Mouse (Mus musculus) brain, embryonic 14.5 days (tissue): ENCODE data around the gene Zfp648.
A peak's percentile ranks its signal among the peaks of the same experiment; 100 is the strongest.

Experiments used
- CTCF ChIP-seq: fragments of 200-500 bp; IDR thresholded peaks from 2 replicates; pipeline ENCODE4 v1.5.1; 2012; ENCODE audit warnings: inconsistent platforms, mild to moderate bottlenecking, moderate library complexity, borderline replicate concordance; ENCODE audit not compliant: insufficient read depth, insufficient read length; ENCODE audit errors: extremely low read depth
- POLR2A ChIP-seq: fragments of 200-500 bp; IDR thresholded peaks from 2 replicates; pipeline ENCODE4 v1.6.1; 2012; ENCODE audit warnings: mild to moderate bottlenecking, inconsistent platforms, borderline replicate concordance; ENCODE audit not compliant: poor library complexity, insufficient read depth, insufficient read length, severe bottlenecking; ENCODE audit errors: extremely low read depth

DNA sequence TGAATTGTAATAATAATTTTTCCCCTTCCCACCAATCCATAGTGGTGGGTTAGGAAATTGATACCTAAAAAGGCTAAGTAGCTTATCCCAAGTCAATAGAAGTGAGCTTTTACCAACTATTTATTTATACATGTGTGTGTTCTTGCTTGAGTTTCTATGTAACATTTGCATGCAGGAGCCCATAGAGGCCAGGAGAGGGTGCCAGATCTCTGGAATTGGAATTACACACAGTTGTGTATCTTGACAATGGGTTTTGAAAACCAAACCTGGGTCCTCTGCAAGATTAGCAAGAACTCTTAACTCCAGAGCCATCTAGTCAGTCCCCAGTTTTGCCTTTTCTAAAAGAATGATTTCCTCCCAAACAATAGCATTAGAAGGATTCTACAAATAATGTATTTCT, 37.9 kb downstream of the Zfp648 start:
- TF ChIP-seq POLR2A (no peak), CTCF (peak; percentile 45; the same call in 1 of the 2 replicates)
